Mouse (Mus musculus) Patski (cell line): Measurements from ENCODE around the gene Ly6g6c. TPM values are rescaled to one million over a fixed set of nuclear protein-coding genes. Genes with fewer than 3 reads are reported as not detected.

Source experiments
- ATAC-seq: fragments of 100-300 bp; one replicate; pipeline ENCODE4 v1.8.0; 2021
- CTCF ChIA-PET: fragments of 350-600 bp; sonication (Branson Sonifier 250); formaldehyde crosslinking; loops from one replicate; lab custom pipeline; 2022; ENCODE audit warnings: inconsistent platforms; lab: Charles Lee
- POLR2A ChIA-PET: fragments of 350-600 bp; sonication (Branson Sonifier 250); formaldehyde crosslinking; loops from one replicate; lab custom pipeline; 2022; ENCODE audit warnings: antibody characterized with exemption, inconsistent platforms; lab: Charles Lee
- DNase-seq: peaks from one replicate; pipeline ENCODE4 v3.0.0-alpha.2; 2011; ENCODE audit warnings: low read depth, low spot score
- H3K27me3 ChIP-seq: fragments of 371-371 bp; one replicate; pipeline ENCODE4 v1.5.1; 2021
- CTCF ChIP-seq: fragments of 100-300 bp; IDR thresholded peaks from one replicate; pipeline ENCODE4 v1.5.1; 2021
- in situ Hi-C: fragments of 300-500 bp; cut with MboI; formaldehyde crosslinking; loops from 3 replicates; pipeline ENCODE4 v1.11.1; 2018; ENCODE audit warnings: low pct_unique_long_range_greater_than_20kb, mixed read lengths
- polyA plus RNA-seq: library from polyadenylated mRNA; unstranded; gene quantifications from one replicate; pipeline ENCODE4 v1.2.3, GENCODE M21; 2021

The Ly6g6c gene
- polyA plus RNA-seq, 1 experiment from 2014 or later = not detected

DNA sequence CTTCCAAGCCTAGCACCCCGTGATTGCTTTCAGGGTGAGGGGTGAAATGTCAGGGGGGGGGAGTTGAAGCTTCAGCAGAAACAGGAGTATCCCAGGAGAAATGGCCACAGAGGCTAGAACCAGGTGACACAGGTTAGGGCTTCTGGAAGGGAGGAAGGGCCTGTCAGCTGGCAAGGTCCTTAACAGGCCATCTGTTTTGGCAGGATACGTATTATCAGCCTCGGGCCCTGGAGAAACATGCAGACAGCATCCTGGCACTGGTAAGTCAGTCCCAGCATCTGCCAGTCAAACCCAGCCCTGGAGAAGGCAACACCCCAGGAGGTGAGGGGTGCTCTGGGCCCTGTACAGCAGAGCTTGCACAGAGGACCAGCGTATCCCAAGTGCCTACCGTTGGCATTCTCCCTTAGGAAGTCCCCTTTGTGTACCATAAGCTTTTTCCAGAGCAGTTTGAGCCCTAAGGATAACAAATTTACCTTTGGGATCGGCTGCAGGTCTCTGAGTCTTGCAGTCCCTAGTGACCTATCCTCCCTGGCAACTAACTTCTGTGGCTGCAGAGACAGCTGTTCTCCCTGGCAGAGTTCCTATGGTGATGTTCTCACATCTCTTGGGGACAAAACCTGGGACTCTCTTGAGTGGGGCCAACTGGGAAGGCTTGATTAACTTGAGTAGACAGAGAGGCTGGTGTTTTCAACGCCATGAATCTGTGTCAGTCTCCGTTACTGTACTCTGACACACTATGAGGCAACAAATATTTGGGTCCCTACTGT lies 25.2 kb downstream of the Ly6g6c start:
- POLR2A ChIA-PET = interaction anchor here (0.6 kb wide), 1 partner anchor 92 kb away, joined by 3 read pairs; no protein-coding TSS in a partner anchor
- in situ Hi-C loops = no loop called here
- no peak for DNase-seq
- peaks cover 6% of the 10 kb centered on the region for H3K27me3 ChIP-seq
- no peak for ATAC-seq
- CTCF ChIA-PET = no interaction called here
- no peak for TF ChIP-seq CTCF

DNA sequence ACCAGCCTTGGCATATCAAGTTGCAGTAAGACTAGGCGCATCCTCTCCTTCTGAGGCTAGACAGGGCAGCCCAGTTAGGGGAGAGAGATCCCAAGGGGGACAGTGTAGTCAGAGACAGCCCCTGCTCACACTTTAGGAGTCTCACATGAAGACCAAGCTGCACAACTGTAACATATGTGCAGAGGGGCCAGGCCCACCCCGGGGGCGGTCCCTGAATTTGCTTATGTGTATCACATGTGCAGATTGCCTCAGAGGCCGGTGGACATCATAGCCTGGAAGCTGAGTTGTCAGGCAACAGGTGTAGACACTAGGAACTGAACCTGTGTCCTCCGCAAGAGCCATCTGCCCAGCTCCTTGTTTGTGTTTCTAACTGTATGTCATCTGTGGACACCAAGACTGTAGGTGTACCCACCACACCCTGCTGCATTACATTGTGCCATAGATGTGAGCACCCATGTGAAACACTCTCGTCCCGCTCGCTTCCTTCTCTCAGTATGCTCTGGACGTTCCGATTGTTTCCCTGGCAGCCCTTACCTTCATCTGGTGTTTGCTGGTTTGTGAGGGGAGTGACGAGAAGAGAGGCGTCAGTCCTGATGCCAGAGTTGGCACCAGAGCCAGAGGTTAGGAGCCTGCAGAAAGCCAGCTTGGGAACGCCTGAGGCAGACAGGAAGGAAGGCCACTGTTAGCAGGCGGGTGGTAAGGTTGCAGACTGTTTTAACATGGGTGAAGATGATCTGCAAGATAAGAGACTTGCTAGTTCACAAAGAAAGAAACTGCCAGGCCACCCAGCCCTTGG lies 27.4 kb downstream of the Ly6g6c start:
- ChIA-PET CTCF (no interaction called here), POLR2A (no interaction called here)
- in situ Hi-C loops = no loop called here

DNA sequence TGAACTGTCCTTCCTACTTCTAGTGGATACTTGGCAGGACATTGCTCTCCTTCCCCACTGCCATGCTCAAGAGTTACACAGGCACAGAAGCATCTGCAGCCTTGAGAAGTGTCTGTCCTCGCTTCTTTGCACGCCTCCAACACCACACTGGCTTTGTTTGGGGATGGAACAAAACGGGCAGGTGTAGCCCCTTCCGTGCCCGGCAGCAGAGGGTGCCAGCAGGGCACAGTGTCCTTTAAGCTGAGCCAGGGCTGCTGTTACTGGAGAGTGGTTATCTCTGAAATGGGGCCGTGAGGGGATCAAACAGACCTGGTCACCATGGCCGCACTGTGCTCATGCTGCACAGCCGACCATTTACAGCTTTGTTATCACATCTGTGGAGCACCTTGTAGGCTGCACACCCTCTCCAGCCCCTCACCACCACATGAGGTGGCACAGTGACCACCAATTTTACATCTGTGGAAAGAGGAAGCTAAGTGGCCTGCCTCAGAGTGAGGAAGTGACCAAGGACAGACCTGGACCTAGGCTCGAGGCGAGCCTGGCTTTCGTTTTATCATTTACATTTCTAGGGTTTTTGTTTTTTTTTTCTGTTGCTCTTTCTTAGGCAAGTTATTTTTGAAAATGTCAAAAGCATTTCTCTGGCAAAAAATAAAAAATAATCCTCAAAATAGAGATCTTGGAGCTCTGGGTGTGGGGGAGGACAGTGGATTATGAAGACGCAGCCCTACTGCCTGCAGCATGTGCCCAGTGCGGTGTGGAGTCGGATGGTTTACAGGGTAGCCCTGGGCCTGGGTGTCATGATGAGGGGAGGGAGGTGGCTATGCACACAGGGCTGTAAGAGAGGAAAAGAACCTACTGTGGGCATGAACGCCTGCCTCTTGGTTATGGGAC lies 29.5 kb downstream of the Ly6g6c start:
- CTCF ChIA-PET = interaction anchor here (1.3 kb wide), 1 partner anchor 27 kb away, joined by 3 read pairs; the partner anchor contains the start of genes Csnk2b and Gpank1
- POLR2A ChIA-PET = interaction anchor here (0.5 to 1.0 kb wide), 2 partner anchors 31 to 69 kb away, joined by 3 read pairs; partner anchors contain the start of gene D17H6S53E
- no peak for TF ChIP-seq CTCF
- ATAC-seq (no peak), DNase-seq (no peak)
- H3K27me3 ChIP-seq = no peaks in the 10 kb centered on the region
- in situ Hi-C loops = no loop called here

More for the DNA sequence above, 27.4 kb downstream of the Ly6g6c start:
- no peaks in the 10 kb centered on the region for H3K27me3 ChIP-seq
- no peak for TF ChIP-seq CTCF
- DNase-seq (no peak), ATAC-seq (no peak)

GRCm38 (mm10) chr17:35096597-35096996 lies 31.4 kb downstream of the Ly6g6c start:
- ChIA-PET POLR2A (no interaction called here), CTCF (interaction anchor here (1.1 kb wide), 1 partner anchor 9 kb away, joined by 4 read pairs; no protein-coding TSS in a partner anchor)
- in situ Hi-C loops = no loop called here
- no peak for ATAC-seq
- no peak for TF ChIP-seq CTCF
- H3K27me3 ChIP-seq = no peaks in the 10 kb centered on the region
- DNase-seq = no peak

- no peaks in the 10 kb centered on the region for H3K27me3 ChIP-seq
- POLR2A ChIA-PET = interaction anchor here (1.1 kb wide), 1 partner anchor 19 kb away, joined by 4 read pairs; no protein-coding TSS in a partner anchor
- TF ChIP-seq CTCF = no peak
- no peak for DNase-seq
- ATAC-seq = no peak
- in situ Hi-C loops = no loop called here
- CTCF ChIA-PET = interaction anchor here (0.7 kb wide), 1 partner anchor 75 kb away, joined by 3 read pairs; no protein-coding TSS in a partner anchor
Measured at GRCm38 (mm10) chr17:35097164-35097655, 32.0 kb downstream of the Ly6g6c start.

- no peak for ATAC-seq
- in situ Hi-C loops = no loop called here
- no peak for DNase-seq
Measured at GRCm38 (mm10) chr17:35100196-35100765, 35.1 kb downstream of the Ly6g6c start.

DNA sequence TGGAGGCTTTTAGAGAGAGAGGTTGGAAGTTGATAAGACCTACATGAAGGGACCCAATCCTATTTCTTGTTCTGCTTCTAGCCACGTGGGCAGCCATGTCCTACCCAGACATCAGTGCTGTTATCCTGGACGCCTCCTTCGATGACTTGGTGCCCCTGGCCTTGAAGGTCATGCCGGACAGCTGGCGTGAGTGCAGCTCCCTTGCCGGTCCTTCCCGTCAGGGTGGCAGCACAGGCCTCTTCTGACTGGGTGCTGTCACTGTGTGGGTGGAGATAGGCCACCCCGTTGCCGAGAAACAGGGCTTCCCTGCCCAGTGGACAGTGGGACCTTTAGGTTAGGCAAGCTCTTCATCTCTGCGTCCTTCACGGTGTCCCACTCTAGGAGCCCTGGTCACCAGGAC lies 36.0 kb downstream of the Ly6g6c start:
- POLR2A ChIA-PET = interaction anchor here (0.8 kb wide), 1 partner anchor 99 kb away, joined by 3 read pairs; no protein-coding TSS in a partner anchor
- TF ChIP-seq CTCF = no peak
- H3K27me3 ChIP-seq = no peaks in the 10 kb centered on the region
- ATAC-seq = no peak
- in situ Hi-C loops = no loop called here
- CTCF ChIA-PET = no interaction called here
- no peak for DNase-seq

More at GRCm38 (mm10) chr17:35100196-35100765, 35.1 kb downstream of the Ly6g6c start:
- no peak for TF ChIP-seq CTCF
- POLR2A ChIA-PET = no interaction called here
- CTCF ChIA-PET = no interaction called here
- no peaks in the 10 kb centered on the region for H3K27me3 ChIP-seq

DNA sequence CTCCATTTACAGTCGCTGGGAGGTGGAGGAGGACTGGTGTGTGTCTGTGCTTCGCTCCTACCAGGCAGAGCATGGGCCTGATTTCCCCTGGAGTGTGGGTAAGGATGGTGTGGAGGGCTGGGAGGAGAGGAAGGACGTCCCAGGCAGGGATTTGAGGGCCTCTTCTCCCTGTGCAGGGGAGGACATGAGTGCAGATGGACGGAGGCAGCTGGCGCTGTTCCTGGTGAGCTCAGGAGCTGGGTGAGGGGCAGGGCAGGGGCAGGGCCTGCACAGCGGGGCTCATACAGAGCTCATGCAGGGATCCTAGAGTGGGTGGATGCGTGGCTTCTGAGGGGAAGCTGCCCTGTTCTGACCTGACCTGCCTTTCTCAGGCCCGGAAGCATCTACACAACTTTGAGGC lies 37.1 kb downstream of the Ly6g6c start:
- in situ Hi-C loops = no loop called here
- no peak for TF ChIP-seq CTCF
- ChIA-PET POLR2A (interaction anchor here (0.8 kb wide), 1 partner anchor 151 kb away, joined by 3 read pairs; no protein-coding TSS in a partner anchor), CTCF (no interaction called here)
- DNase-seq (no peak), ATAC-seq (no peak)
- H3K27me3 ChIP-seq = no peaks in the 10 kb centered on the region

DNA sequence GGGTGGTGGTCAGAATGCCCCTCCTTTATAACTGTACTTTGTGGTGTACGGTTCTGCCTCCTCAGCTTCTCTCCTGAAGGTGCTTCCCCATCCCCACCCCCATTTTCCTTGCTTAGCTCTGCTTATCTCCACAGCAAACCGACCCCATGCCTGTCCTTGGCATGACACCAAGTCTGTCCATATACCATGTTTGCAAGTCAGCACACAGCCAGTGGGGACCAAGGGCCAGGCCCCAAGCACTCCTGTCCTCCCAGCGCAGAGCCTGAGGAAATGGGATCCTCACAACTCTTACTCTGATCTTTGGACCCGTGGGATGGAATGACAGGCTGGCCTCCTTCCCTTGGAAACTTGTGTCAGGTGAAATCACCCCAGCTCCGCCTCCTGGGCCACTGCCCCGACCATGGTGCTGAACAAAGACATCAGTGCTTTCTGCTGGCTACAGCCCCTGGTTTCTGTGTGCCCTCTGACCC lies 38.1 kb downstream of the Ly6g6c start:
- in situ Hi-C loops = no loop called here
- CTCF ChIA-PET = no interaction called here
- DNase-seq (no peak), ATAC-seq (no peak)
- POLR2A ChIA-PET = interaction anchor here (0.6 kb wide), 1 partner anchor 9 kb away, joined by 4 read pairs; no protein-coding TSS in a partner anchor
- H3K27me3 ChIP-seq = no peaks in the 10 kb centered on the region
- TF ChIP-seq CTCF = no peak
